Comparison of ENCODE assay signal across 14 mouse cellular contexts in the genomic region with DNA sequence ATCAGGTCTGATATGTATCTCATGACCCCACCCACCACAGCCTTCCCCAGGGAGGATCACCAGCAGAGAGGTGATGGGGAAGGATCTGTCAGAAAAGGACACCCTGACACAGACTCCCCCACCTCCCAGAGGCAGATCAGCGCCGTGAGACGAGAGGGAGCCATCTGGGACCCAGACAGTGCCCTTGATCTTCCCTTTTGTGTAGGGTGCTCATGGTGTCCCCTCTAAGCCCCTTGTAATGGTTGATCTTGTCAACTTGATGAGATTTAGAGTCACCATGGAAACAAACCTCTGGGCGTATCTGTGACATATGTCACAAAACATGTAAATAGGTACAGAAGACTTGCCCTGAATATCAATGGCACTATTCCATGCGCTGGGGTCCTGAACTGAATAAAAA.
"Had no signal": no experiment of that assay in that cellular context is flagged by ENCODE, and none has a peak within 500 bp of the region (broad histone marks: within the 10 kb centered on the region; RNA-seq: fewer than 3 reads in every experiment).

No protein-coding gene starts in this region.

- H3K27me3 ChIP-seq: kidney, embryonic 15.5 days; limb, embryonic 15.5 days; liver, embryonic 12.5 days; neural tube, embryonic 13.5 days had no signal

- H3K4me2 ChIP-seq: kidney, embryonic 15.5 days; limb, embryonic 15.5 days; liver, embryonic 12.5 days; lung, embryonic 14.5 days; neural tube, embryonic 13.5 days had no signal

- H3K4me3 ChIP-seq: kidney, embryonic 15.5 days; limb, embryonic 15.5 days; liver, embryonic 12.5 days; neural tube, embryonic 13.5 days had no signal

- H3K9me3 ChIP-seq: kidney, embryonic 15.5 days; limb, embryonic 15.5 days; liver, embryonic 12.5 days; neural tube, embryonic 13.5 days had no signal

- ATAC-seq: intestine, embryonic 16.5 days; liver, embryonic 12.5 days had no signal

- DNase-seq: kidney, adult 2 months; kidney, postnatal 14 days; layer of hippocampus, postnatal 36 days; lung, embryonic 14.5 days; lung, postnatal 10 days; lung, postnatal 4 days; right cerebral cortex, adult 18-20 months; thymus, postnatal 4 days had no signal

- H3K27ac ChIP-seq: kidney, embryonic 15.5 days; limb, embryonic 15.5 days; liver, embryonic 12.5 days; neural tube, embryonic 13.5 days; stomach, postnatal 0 days had no signal

- H3K4me1 ChIP-seq: kidney, embryonic 15.5 days; limb, embryonic 15.5 days; liver, embryonic 12.5 days had no signal

- H3K9ac ChIP-seq: kidney, embryonic 15.5 days; limb, embryonic 15.5 days; liver, embryonic 12.5 days; lung, embryonic 14.5 days; neural tube, embryonic 13.5 days had no signal

- H3K36me3 ChIP-seq: kidney, embryonic 15.5 days; limb, embryonic 15.5 days; neural tube, embryonic 13.5 days had no signal
